Mouse (Mus musculus) cerebral cortex, adult 2 months (tissue): ENCODE results near the gene Fcgr3.

ENCODE experiments used
- WGBS: fragments of 180-500 bp; shearing (Covaris S2); methylation state at CpG from one replicate; pipeline ENCODE4 v1.1.7; 2018; 5-methylcytosine and 5-hydroxymethylcytosine counted together

The Fcgr3 gene

DNA sequence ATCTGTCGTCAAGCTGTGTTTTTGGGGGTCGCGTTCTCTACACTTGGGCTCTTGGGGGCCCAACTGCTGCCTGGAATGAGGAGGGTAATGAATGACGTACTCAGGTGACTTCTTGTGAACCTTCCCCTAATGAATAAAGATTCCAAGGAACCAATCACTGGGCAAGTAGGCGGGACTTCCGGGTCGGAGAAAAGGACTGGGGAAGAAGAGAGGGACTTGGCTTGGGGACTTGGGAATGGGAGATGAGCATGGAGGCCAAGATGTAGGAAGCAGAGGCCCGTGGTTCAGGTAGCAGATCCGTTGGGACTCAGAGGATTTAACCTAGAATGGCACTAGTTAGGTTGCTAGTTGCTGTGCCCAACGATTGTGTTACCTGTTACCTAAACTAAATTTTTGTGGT lies 15.5 kb downstream of the Fcgr3 start:
- 55% methylated on average over 10 of the region's 10 CpGs for WGBS

DNA sequence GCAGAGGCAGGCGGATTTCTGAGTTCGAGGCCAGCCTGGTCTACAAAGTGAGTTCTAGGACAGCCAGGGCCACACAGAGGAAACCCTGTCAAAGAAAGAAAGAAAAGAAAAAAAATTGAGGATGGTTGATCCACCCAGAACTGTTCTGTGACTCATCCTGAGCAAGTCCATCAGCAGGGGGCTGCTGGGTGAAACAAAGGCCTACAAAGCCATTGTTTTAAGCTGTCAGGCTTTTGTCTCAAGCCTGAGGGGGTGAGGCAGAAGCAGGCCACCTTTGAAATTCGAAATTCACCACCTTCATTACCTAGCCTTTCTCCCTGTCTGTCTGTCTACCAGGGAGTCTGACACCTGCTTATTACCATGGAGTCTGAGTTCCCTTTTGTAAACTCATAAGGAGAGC lies 18.2 kb downstream of the Fcgr3 start:
- 82% methylated on average over 3 of the region's 3 CpGs for WGBS

DNA sequence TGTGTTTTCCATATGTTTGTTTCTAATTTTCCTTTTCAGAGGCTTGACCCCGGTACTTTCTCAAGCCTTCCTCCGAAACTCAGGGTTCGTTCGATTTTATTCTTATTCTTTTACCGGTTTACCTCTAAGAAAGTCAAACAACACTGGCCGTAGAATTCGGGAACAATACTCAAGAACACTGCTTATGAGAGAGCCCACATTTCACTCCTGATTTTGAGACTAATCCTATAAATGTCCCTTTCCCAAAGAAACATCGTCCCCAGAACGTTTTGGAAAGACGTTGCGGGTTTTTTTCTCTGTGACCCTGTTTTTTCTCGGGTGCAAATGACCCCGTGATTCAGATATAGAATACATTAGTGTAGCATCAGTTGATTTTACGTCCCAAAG lies 19.7 kb downstream of the Fcgr3 start:
- WGBS: 4% methylated on average over 14 of the region's 14 CpGs

DNA sequence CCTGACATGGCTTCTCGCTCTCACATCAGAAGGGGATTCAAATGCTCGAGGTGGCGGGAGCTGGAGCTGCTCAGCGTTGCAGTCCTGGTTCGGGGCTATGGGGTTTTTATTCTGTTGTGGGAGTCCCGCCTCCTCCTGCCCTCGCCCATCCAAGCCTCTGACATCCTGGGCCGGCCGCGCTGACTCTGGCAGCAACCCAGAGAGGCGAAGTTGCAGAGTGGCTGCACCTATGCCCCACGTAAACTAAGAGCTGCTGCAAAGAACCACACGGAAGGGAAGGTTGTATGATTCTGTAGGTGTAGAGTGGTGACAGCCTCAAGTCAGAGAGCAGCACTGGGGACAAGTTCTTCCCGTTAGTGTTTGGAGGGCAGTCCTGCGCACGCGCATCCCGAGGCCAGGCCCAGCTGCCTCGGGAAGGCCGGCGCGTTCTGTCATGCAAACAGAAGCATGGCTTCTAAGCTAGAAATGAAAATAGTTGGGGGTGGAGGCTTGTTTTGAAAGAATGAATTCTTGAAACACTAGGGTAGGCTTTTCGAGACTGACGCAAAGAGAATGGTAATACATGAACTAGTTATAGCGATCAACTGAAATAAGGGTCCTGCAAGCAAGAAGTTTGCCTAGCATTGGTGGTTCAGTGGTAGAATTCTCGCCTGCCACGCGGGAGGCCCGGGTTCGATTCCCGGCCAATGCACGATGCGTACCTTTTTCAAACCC lies 20.2 kb downstream of the Fcgr3 start:
- under 1% methylated on average over 33 of the region's 33 CpGs for WGBS

DNA sequence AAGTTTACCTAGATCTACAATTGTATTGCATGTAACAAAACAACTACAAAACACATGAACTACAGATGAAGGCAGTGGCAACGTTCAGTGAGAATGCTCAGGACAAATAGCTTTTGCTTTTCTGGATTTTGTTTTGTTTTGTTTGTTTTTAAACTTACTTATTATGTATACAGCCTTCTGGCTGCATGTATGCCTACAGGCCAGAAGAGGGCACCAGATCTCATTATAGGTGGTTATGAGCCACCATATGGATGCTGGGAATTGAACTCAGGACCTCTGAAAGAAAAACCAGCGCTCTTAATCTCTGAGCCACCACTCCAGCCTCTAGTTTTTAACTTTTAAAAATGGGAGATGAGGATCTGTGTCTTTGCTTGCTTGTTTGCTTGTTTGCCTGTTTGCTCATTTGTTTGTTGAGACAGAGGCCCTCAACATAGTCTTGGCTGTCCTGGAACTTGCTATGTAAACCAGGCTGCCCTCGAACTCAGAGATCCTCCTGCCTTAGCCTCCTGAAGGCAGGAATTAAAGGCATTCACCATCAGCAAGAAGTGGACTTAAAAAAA lies 21.1 kb downstream of the Fcgr3 start:
- WGBS: 67% methylated on average over 3 of the region's 3 CpGs

GRCm38 (mm10) chr1:171039880-171040279 lies 24.9 kb downstream of the Fcgr3 start:
- 66% methylated on average over 7 of the region's 7 CpGs for WGBS

DNA sequence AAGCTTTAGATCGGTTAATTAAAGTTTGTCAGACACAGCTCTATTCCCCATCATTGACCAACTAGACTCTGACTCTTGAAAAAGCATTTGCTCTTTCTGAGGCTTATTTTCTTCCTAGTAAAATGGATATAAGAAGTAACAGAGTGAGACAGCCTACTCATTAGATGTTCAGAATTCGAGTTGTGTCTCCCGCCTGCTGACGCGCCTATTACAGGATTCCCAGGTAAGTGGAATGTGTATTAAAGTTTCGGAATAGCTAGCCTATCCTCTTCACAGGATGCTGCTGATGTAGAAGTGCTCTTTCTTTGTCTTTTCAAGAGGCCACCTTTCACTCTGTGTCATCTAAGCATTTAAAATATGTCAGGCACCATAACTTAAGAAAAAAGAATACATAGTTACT lies 25.6 kb downstream of the Fcgr3 start:
- WGBS: 68% methylated on average over 6 of the region's 6 CpGs

DNA sequence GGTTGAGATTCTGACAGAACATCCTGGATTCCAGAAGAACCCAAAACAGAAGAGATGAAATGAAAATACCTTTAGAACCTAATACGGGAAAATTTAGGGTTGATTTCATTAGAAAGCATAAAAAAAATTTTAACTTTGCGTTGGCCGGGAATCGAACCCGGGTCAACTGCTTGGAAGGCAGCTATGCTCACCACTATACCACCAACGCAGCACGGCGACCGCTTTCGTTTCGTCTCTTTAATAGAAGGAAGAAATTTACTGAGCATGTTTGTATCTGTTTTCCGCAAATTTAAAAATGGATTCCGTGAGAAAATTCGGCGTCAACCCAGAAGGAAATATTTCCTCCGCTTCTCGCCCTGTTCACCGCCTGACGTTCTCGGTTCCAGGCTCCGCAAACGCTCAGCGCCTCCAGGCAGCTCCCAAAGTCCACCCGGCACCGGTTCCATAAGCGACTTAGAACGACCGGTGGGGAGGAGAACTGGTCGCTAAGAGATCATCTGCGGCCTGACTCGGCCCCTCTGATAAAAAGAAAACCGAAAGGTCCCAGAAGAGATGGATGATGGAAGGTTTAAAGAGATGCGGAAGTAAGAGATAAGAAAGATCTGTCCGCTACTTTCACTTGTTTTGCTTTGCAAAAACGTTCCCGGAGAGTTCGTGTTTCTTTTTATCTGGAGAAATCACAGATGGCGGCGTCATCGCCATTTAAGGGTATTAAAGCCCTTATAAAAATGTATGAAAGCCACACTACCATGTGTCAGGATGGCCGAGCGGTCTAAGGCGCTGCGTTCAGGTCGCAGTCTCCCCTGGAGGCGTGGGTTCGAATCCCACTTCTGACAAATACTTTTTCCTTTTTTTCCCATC lies 26.6 kb downstream of the Fcgr3 start:
- under 1% methylated on average over 47 of the region's 47 CpGs for WGBS

GRCm38 (mm10) chr1:171036550-171037324 lies 28.0 kb downstream of the Fcgr3 start:
- 4% methylated on average over 22 of the region's 22 CpGs for WGBS

- WGBS: 45% methylated on average over 11 of the region's 11 CpGs
Measured at GRCm38 (mm10) chr1:171035611-171036010, 29.1 kb downstream of the Fcgr3 start.

- WGBS: 7% methylated on average over 11 of the region's 11 CpGs
Measured at GRCm38 (mm10) chr1:171034201-171034600, 30.5 kb downstream of the Fcgr3 start.

- WGBS: under 1% methylated on average over 20 of the region's 20 CpGs
Measured at GRCm38 (mm10) chr1:171033756-171034155, 31.0 kb downstream of the Fcgr3 start.

DNA sequence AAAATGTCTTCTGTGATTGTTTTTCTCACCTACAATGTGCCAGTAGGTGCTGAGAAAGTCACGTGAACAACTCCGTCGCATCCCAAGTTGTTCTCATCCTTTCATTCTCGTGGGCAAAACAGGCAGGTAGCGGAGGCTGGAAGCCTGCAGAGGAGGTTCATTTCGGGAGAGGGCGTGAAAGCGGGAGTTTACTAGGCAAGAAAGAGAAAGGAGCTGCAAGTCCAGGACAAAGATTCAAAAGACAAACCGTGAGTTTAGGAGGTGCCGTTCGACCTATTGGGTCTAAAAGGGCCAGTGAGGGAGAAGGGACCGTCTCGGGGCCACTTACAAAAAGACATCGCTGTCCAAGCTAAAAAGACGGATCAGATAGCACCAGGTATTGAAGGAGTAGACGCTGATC lies 31.5 kb downstream of the Fcgr3 start:
- WGBS: under 1% methylated on average over 16 of the region's 16 CpGs

GRCm38 (mm10) chr1:171032691-171033090 lies 32.0 kb downstream of the Fcgr3 start:
- WGBS: 4% methylated on average over 10 of the region's 10 CpGs

- 92% methylated on average over 3 of the region's 3 CpGs for WGBS
Measured at GRCm38 (mm10) chr1:171031752-171032151, 33.0 kb downstream of the Fcgr3 start.

GRCm38 (mm10) chr1:171019311-171019950 lies 45.3 kb downstream of the Fcgr3 start:
- WGBS: 69% methylated on average over 7 of the region's 7 CpGs

DNA sequence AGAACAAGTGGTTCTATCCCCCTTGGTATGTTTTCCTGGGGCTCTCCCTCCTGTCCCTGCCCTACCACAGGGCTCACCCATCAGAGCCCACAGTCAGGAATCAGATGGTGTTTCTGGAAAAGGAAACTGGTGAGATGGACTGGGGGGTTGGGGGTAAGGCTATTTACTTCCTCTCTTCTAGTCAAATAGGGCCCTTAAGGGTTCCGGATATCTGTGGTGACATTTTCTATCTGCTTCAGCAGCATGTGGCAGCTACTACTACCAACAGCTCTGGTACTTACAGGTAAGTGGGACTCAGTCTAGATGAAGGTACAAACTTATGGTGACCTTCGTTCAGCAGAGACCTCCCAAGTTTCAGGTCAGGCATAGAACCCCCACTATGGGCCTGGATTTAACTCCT lies 46.0 kb downstream of the Fcgr3 start, which contains the start of gene Fcgr4:
TSS of gene Fcgr4 (plus strand) at position 184 of the 400 bp plus-strand sequence.
- WGBS: 84% methylated on average over 2 of the region's 2 CpGs

DNA sequence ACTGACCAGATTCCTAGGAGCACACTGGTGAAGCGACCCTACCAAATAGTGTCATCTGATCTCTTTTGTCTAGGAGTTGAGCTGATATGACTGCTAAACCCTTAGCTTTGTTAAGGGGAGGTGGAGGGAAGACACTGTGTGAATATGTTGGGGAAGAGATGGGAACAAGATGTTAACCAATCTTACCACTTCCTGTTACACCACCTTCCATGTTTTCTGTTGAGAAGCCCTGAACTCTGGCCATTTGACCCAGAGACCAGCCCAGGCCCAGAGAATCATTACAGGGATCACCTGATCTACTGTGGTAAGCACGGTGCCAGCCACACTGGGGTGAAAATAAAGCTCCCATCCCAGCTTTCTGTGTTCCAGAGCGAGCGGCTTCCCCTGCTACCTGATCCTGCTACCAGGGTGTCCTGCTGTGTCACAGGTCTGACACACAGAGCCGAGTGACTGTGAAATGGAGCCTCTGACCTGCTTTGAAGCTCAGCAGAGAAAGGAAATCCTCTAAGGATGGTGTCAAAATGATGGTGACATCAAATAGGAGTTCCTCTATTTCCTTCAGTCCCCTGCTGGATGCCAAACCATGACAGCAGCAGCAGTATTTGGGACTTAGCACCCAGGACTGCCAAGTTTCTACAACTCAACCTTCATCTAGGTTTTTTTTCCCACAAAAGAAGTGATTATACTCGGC lies 47.1 kb downstream of the Fcgr3 start:
- 71% methylated on average over 6 of the region's 6 CpGs for WGBS

DNA sequence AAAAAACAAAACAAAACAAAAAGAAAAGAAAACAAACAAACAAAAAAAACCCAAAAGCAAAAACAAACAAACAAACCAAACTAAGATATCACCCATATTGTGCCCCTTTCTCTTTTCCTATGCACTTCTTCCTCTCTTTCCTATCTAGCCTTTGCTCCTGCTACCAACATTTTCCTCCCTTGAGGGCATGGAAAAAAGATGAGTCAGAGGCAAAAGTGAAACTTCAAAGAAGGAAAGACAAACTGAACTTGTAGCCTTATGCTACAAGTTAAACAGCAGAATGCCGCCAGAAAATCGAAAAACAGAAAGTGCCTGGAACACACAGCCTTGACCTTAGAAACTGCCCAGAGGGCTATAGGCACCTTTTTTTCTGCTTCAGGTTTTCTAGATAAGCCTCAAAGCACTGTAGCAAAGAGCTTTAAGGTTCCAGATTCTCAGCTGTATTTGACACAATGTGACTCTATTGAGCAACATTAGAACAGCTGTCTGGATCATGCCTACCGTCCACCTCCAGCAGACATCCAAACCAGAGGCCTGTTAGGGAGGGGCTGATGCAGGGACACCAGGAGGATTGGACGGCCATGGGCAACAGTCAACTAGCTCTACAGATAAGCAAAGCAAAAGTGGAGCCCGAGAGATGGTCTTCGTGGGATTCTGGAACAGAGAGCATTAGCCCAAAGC lies 47.9 kb downstream of the Fcgr3 start:
- WGBS: 85% methylated on average over 6 of the region's 6 CpGs

DNA sequence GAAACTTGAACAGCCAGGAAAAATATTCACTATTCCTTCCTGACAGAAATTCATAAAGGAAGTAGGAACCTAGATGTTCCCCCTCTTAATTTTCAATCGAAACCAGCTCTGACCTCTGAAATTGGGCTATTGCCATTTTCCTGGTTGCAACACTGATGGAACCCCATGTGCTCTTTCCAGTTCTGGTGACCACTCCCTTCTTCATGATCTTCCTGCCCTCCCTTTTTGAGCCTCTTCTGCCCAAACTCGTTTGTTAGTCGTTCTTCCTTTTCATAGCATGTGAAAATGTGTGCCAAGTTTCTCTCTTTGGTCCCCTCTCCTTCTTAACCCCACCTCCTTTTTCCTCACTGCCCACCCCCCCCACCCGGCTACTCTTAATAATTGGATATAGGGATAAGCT lies 53.0 kb downstream of the Fcgr3 start:
- WGBS: 83% methylated on average over 4 of the region's 4 CpGs
